Mouse (Mus musculus): Measurements from ENCODE around the gene Prdm9. TPM values are rescaled to one million over a fixed set of nuclear protein-coding genes. Genes with fewer than 3 reads are reported as not detected.

Gene Prdm9
- total and polyA plus RNA-seq, 3 experiments = 4.4 to 6.6 (median 5.0) TPM

- Histone ChIP-seq H3K27ac (ENCODE audit: insufficient read depth, low read depth) (no peak overlapping the region), H3K4me2 (ENCODE audit: insufficient read depth, low read depth, poor library complexity, severe bottlenecking) (no peak overlapping the region), H3K4me3 (replicated peaks in 1 of 3; ENCODE audit: low read depth in 2 of 3, low read length in 2 of 3, poor library complexity in 1 of 3) (no peak overlapping the region), H3K4me1 (ENCODE audit: control insufficient read depth in 1 of 2, insufficient read depth in 2 of 2) (peaks cover 4 to 39% of the 10 kb centered on the region in 2 experiments; a peak in 3 of 4 replicates), H3K9ac (ENCODE audit: insufficient read depth, low read depth) (no peak overlapping the region), H3K79me2 (replicated peaks; ENCODE audit: control insufficient read depth, extremely low read depth, insufficient read depth, poor library complexity, severe bottlenecking) (peaks cover 22% of the 10 kb centered on the region), H3K9me3 (replicated peaks; ENCODE audit: low read length) (peaks cover 3% of the 10 kb centered on the region), H3K36me3 (replicated peaks in 1 of 2; ENCODE audit: control insufficient read depth in 1 of 2, insufficient read depth in 1 of 2, low read length in 1 of 2) (peaks cover 12 to 22% of the 10 kb centered on the region in 2 experiments), H3K27me3 (replicated peaks) (no peaks in the 10 kb centered on the region)
- in situ Hi-C loops (cut with MboI; ENCODE audit: low pct_ligation_motif_present, low pct_unique_long_range_greater_than_20kb, low sequenced_read_pairs) = loop anchor here (25.0 kb wide), 1 partner anchor 183 kb away; the partner anchor contains the start of gene Chd1
- DNase-seq (ENCODE audit: extremely low read depth) = no peak
- TF ChIP-seq UBTF (IDR thresholded peaks at IDR 0.05; ENCODE audit: low read depth, low read length) (no peak), BHLHE40 (IDR thresholded peaks at IDR 0.05; ENCODE audit: low read depth, low read length) (no peak), POLR2A (IDR thresholded peaks at IDR 0.05; ENCODE audit: low read depth, low read length) (no peak), RCOR1 (conservative IDR thresholded peaks at IDR 0.05; ENCODE audit: low read depth, low read length) (no peak), TCF12 (IDR thresholded peaks at IDR 0.05; ENCODE audit: low read depth, low read length) (no peak), NELFE (IDR thresholded peaks at IDR 0.05; ENCODE audit: low read depth, low read length) (no peak), GABPA (IDR thresholded peaks at IDR 0.05; ENCODE audit: insufficient replicate concordance, low read depth, low read length) (no peak), CHD1 (IDR thresholded peaks at IDR 0.05; ENCODE audit: low read depth, low read length) (no peak), MAFK (IDR thresholded peaks at IDR 0.05; ENCODE audit: insufficient replicate concordance, low read length) (no peak), CHD2 (IDR thresholded peaks at IDR 0.05; ENCODE audit: low read length) (no peak), ZKSCAN1 (IDR thresholded peaks at IDR 0.05; ENCODE audit: borderline replicate concordance, low read depth, low read length) (no peak), MXI1 (IDR thresholded peaks at IDR 0.05; ENCODE audit: low read depth, low read length) (no peak), KAT2A (IDR thresholded peaks at IDR 0.05; ENCODE audit: insufficient replicate concordance, low read length) (no peak), MAX (IDR thresholded peaks at IDR 0.05; ENCODE audit: low read length) (no peak), ZC3H11A (IDR thresholded peaks at IDR 0.05; ENCODE audit: low read depth, low read length) (no peak)
- dilution Hi-C loops (cut with MboI; ENCODE audit: extremely low pct_ligation_motif_present, extremely low pct_unique_long_range_greater_than_20kb, low sequenced_read_pairs) = no loop called here
Observed at GRCm38 (mm10) chr17:15528887-15529286, 35.3 kb downstream of the Prdm9 start.

GRCm38 (mm10) chr17:15527811-15528136 lies 36.4 kb downstream of the Prdm9 start:
- DNase-seq (ENCODE audit: extremely low read depth) = no peak
- Histone ChIP-seq H3K27me3 (replicated peaks) (no peaks in the 10 kb centered on the region), H3K36me3 (replicated peaks in 1 of 2; ENCODE audit: control insufficient read depth in 1 of 2, insufficient read depth in 1 of 2, low read length in 1 of 2) (peaks cover 16 to 33% of the 10 kb centered on the region in 2 experiments), H3K4me1 (ENCODE audit: control insufficient read depth in 1 of 2, insufficient read depth in 2 of 2) (peaks cover 4 to 39% of the 10 kb centered on the region in 2 experiments; a peak in 3 of 4 replicates), H3K9me3 (replicated peaks; ENCODE audit: low read length) (no peaks in the 10 kb centered on the region), H3K27ac (ENCODE audit: insufficient read depth, low read depth) (no peak overlapping the region), H3K4me2 (ENCODE audit: insufficient read depth, low read depth, poor library complexity, severe bottlenecking) (peak overlapping the region; percentile 90), H3K9ac (ENCODE audit: insufficient read depth, low read depth) (peak overlapping the region; percentile 70), H3K79me2 (replicated peaks; ENCODE audit: control insufficient read depth, extremely low read depth, insufficient read depth, poor library complexity, severe bottlenecking) (peaks cover 24% of the 10 kb centered on the region), H3K4me3 (replicated peaks in 1 of 3; ENCODE audit: low read depth in 2 of 3, low read length in 2 of 3, poor library complexity in 1 of 3) (peak overlapping the region; percentile 82 to 89 (median 88))
- in situ Hi-C loops (cut with MboI; ENCODE audit: low pct_ligation_motif_present, low pct_unique_long_range_greater_than_20kb, low sequenced_read_pairs) = loop anchor here (25.0 kb wide), 1 partner anchor 185 kb away; the partner anchor contains the start of gene Chd1
- TF ChIP-seq PAX5 (IDR thresholded peaks at IDR 0.05; ENCODE audit: low read length) (no peak), MAFK (IDR thresholded peaks at IDR 0.05; ENCODE audit: insufficient replicate concordance, low read length) (no peak), ELF1 (IDR thresholded peaks at IDR 0.05; ENCODE audit: low read depth, low read length) (no peak), MEF2A (IDR thresholded peaks at IDR 0.05; ENCODE audit: borderline replicate concordance, low read depth, low read length) (no peak)
- dilution Hi-C loops (cut with MboI; ENCODE audit: extremely low pct_ligation_motif_present, extremely low pct_unique_long_range_greater_than_20kb, low sequenced_read_pairs) = no loop called here

Data from CH12.LX (cell line).